Mouse (Mus musculus) kidney, adult 2 months (tissue): ENCODE measurements around the gene Dct. TPM values are rescaled to one million over a fixed set of nuclear protein-coding genes. Genes with fewer than 3 reads are reported as not detected.
A peak's percentile ranks its signal among the peaks of the same experiment; 100 is the strongest.

ENCODE experiments used
- DNase-seq: peaks from one replicate; pipeline ENCODE4 v3.0.0; 2021
- H3K27ac ChIP-seq: fragments of 200-500 bp; 2 replicates; pipeline ENCODE4 v1.5.1; 2012; ENCODE audit warnings: low read depth, low read length, control low read depth, inconsistent platforms; ENCODE audit not compliant: insufficient read depth
- H3K27me3 ChIP-seq: fragments of 200-500 bp; replicated peaks from 2 replicates; pipeline ENCODE4 v1.6.1; 2012; ENCODE audit warnings: mild to moderate bottlenecking, moderate library complexity, low read length, inconsistent platforms; ENCODE audit not compliant: control insufficient read depth, insufficient read depth
- H3K36me3 ChIP-seq: fragments of 200-500 bp; 2 replicates; pipeline ENCODE4 v1.6.1; 2012; ENCODE audit warnings: mild to moderate bottlenecking, moderate library complexity, low read length, inconsistent platforms; ENCODE audit not compliant: control insufficient read depth, insufficient read depth
- H3K4me1 ChIP-seq: fragments of 200-500 bp; 2 replicates; pipeline ENCODE4 v1.6.1; 2011; ENCODE audit warnings: low read length; ENCODE audit not compliant: control insufficient read depth, insufficient read depth
- H3K4me3 ChIP-seq: fragments of 200-500 bp; 2 replicates; pipeline ENCODE4 v1.5.1; 2011; ENCODE audit warnings: mild to moderate bottlenecking, low read depth, low read length, control low read depth; ENCODE audit not compliant: insufficient read depth
- CTCF ChIP-seq: fragments of 200-500 bp; conservative IDR thresholded peaks from 2 replicates; pipeline ENCODE4 v1.5.1; 2011; ENCODE audit warnings: low read depth, mild to moderate bottlenecking, control low read depth, low read length, moderate library complexity, mixed read lengths; ENCODE audit not compliant: insufficient read depth, insufficient read length
- POLR2A ChIP-seq: fragments of 200-500 bp; IDR thresholded peaks from one replicate; pipeline ENCODE4 v1.6.1; 2011; ENCODE audit warnings: low read depth, low read length, control low read depth
- WGBS: fragments of 180-500 bp; shearing (Covaris S2); methylation state at CpG from one replicate; pipeline ENCODE4 v1.1.7; 2018; 5-methylcytosine and 5-hydroxymethylcytosine counted together
- polyA plus RNA-seq: library from polyadenylated mRNA; depleted of rRNA; stranded (reverse); fragments of >200 nt; gene quantifications from 2 replicates; pipeline ENCODE4 v1.2.3, GENCODE M21; 2012

The Dct gene
- polyA plus RNA-seq, 1 experiment, result 0.25 TPM

DNA sequence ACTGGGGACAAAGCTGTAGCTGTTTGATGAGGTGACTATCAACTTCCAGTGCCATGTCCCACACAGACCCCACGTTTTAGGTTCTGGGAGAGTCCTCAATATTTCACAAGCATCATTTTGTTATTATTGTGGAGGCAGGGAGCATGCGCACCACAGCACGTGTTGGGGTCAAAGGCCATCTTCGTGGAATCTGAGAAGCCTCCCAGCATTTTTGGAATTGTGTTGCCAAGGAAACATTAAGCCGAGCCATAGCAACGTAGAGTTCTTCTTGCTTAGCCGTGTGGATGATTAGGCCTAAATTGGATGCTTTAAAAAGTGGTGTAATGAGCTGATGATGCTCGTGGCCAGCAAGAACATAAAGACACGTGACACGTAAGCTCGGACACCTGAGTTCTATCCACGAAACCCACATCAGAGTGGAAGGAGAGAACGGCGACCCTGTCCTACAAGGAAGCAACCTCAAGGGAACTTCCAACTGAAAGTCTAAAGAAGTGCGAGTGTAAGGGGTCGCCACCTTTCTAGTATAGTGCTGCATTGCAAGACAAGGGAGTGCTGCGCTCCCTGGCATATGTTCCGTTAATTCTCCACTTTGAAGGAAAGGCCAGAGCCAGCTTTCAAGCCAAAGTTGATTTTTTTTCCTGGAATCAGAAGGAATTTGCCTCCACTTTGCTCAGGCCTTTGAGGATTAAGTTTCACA, 9.8 kb downstream of the Dct start:
- Histone ChIP-seq H3K27ac (no peak overlapping the region), H3K27me3 (no peaks in the 10 kb centered on the region), H3K36me3 (no peaks in the 10 kb centered on the region), H3K4me1 (no peaks in the 10 kb centered on the region), H3K4me3 (no peak overlapping the region)
- TF ChIP-seq CTCF, result no peak
- no peak for TF ChIP-seq POLR2A
- no peak for DNase-seq
- 72% methylated on average over 18 of the region's 18 CpGs for WGBS

DNA sequence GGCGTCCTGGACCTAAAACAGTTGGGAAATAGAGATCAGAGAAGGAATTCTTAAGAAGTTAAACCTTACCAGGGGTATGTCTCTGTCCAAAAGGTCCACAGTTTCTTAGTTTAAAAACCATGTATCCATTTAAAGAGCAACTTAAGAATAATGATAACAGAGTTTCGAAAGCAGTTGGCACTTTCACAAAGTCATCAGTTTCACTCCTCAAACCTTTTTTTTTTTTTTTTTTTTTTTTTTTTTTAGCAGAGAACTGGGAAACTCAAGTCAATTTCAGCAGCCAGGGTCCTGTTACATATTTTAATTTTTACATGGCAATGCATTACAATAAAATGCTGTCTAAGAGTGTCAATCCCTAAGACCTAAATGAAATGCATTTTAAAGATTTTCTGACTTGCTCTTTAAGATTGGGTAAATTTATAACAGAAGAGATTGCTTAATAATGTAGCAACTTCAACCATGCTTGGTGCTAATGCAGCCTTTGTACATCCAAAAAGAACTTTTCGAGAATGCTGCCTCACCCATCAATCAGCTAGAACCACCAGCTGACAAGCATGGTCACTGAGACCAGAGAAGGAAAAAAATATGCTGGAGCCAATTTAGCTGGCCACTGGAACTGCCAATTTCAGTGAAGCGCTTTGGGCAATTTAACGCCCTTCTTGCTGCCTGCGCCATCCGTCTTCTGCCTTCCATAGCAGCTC, 11.3 kb downstream of the Dct start:
- Histone ChIP-seq H3K4me1 (no peaks in the 10 kb centered on the region), H3K36me3 (no peaks in the 10 kb centered on the region), H3K27me3 (no peaks in the 10 kb centered on the region), H3K4me3 (no peak overlapping the region), H3K27ac (no peak overlapping the region)
- DNase-seq, result no peak
- TF ChIP-seq CTCF, result no peak
- no peak for TF ChIP-seq POLR2A
- WGBS, result 71% methylated on average over 7 of the region's 7 CpGs

DNA sequence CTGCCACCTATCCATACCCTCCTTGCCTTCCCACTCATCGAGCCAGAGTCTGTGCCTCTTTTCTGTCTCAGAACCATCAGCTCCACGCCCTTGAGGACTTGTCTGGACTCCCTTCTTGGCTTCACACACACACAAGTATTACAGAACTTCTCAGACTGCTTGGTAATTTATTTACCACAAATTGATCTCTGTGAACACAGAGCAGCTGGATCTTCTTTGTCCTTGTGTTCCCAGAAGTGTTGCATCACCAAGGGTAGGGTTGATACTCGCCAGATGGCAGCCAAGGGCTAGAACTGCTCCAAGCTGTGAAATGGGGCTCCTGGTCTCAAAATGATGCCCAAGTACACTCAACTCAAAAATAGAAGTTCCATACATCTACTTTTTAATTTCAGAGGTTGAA, 13.0 kb downstream of the Dct start:
- WGBS, result 58% methylated on average over 3 of the region's 3 CpGs
- Histone ChIP-seq H3K4me1 (no peaks in the 10 kb centered on the region), H3K4me3 (no peak overlapping the region), H3K27me3 (no peaks in the 10 kb centered on the region), H3K27ac (no peak overlapping the region), H3K36me3 (no peaks in the 10 kb centered on the region)
- peak; percentile 21 for DNase-seq
- TF ChIP-seq POLR2A (no peak), CTCF (peak; percentile 31; the same call in 1 of the 2 replicates)

DNA sequence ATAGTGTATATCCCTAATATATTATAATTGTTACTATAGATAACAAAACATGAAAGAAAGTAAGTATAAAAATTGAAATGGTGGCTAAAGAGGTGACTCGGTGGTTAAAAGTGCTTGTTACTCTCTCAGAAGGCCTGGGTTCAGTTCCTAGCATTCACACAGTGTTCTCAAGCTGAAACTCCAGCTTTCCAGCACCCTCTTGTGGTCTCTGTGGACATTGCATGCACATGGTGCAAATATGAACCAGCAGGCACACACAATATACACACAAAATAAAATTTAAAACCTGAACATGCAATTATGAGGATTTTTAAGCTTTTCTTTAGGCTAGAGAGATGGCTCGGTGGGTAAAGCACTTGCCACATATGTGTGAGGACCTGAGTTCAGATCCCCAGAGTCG, 24.5 kb downstream of the Dct start:
- 92% methylated on average over 3 of the region's 3 CpGs for WGBS
- no peak overlapping the region for H3K4me3 ChIP-seq
- H3K36me3 ChIP-seq, result no peaks in the 10 kb centered on the region
- no peak overlapping the region for H3K27ac ChIP-seq
- TF ChIP-seq POLR2A, result no peak
- TF ChIP-seq CTCF, result peak; percentile 44
- no peaks in the 10 kb centered on the region for H3K27me3 ChIP-seq
- DNase-seq, result peak; percentile 11
- no peaks in the 10 kb centered on the region for H3K4me1 ChIP-seq

DNA sequence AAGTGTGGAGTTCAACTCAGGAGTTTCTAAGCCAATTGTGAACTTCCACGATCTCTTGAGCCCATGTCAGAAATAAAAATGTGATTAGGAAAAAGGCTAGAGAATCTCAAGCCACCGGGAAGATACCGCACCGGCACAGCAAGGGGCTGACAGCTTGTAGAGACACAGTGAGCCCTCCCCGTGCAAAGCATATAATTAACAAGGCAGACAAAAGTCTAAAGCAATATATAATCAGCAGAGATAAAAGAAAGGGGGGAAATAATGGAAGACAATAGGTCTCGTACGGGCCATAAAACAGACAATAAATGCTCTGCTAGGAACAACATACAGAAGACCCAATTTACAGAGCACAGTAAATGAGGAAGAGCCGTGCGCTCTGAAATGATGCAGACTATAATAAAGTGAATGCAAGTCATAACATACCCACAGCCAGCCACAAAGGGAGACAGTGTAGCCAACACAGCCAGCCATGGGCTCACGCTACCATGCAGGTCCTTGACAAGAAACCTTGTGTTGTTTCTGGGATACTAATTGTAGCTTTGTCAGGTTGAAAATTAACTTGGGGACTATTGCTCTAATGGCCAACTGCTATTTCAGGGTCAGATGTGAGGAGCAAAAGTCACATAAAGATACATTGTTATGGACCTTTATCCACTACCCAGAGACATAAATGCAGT, 30.0 kb downstream of the Dct start:
- WGBS, result 41% methylated on average over 10 of the region's 10 CpGs
- Histone ChIP-seq H3K36me3 (no peaks in the 10 kb centered on the region), H3K27ac (no peak overlapping the region), H3K4me3 (no peak overlapping the region), H3K4me1 (no peaks in the 10 kb centered on the region), H3K27me3 (no peaks in the 10 kb centered on the region)
- TF ChIP-seq CTCF, result no peak
- TF ChIP-seq POLR2A, result no peak
- peak; percentile 18 for DNase-seq

DNA sequence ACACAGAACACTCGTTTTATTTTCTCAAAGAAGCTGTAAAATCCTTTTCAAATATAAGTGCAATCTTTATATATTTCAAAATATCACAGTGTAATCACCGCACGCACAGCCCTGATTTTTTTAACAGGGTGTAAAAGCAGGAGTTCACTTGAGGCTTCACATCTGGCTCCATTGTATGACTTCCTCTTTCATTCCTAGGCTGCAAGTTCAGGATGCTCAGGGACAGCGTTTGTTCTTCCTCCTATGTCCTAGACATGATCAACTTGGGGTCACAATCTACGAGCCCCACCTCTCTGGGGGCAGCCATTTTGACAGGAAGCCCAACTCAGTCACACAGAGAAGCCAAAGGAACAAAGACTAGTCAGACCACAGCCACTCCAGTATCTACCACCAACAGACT, 32.7 kb downstream of the Dct start:
- 62% methylated on average over 5 of the region's 5 CpGs for WGBS
- TF ChIP-seq POLR2A (no peak), CTCF (no peak)
- no peak for DNase-seq
- no peaks in the 10 kb centered on the region for H3K4me1 ChIP-seq
- H3K36me3 ChIP-seq, result no peaks in the 10 kb centered on the region
- no peak overlapping the region for H3K27ac ChIP-seq
- no peak overlapping the region for H3K4me3 ChIP-seq
- H3K27me3 ChIP-seq, result no peaks in the 10 kb centered on the region

DNA sequence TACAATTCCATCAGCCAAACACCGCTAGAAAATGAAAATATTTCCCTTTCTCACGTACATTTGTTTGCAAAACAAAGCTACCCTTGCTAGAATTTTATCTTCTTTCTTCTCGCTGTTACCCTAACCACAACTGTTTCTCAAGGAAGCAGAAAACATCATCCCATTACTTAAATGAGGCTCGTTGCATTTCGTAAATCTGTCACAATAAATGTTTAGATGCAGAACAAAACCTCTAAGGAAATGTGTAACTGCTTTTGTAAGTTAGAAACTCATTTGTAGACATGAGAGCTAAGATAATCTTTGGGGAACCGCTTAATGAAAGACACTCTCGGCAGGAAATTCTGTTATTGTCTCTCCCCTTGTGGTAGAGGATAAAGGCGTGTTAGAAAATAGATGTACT, 38.8 kb downstream of the Dct start:
- no peak for DNase-seq
- Histone ChIP-seq H3K27me3 (no peaks in the 10 kb centered on the region), H3K36me3 (no peaks in the 10 kb centered on the region), H3K4me1 (no peaks in the 10 kb centered on the region), H3K4me3 (no peak overlapping the region), H3K27ac (no peak overlapping the region)
- 83% methylated on average over 8 of the region's 8 CpGs for WGBS
- TF ChIP-seq CTCF (no peak), POLR2A (no peak)
